Mouse (Mus musculus): ENCODE results near the gene Edem2. TPM values are rescaled to one million over a fixed set of nuclear protein-coding genes. Genes with fewer than 3 reads are reported as not detected.

The Edem2 gene
- 1 to 10 TPM; 3.7 to 4.2 TPM for total RNA-seq (2021)
- long read RNA-seq, experiment 1, transcript Edem2-201 (11 exons, 2,290 nt): major isoform, 6 of 10 reads
- long read RNA-seq, experiment 1, partial matches to known transcripts: 4 of 10 reads
- long read RNA-seq, experiment 1, other reads (novel, unspliced or antisense): 0 of 10 reads
- long read RNA-seq, experiment 2, transcript Edem2-201 (11 exons, 2,290 nt): major isoform, 8 of 14 reads
- long read RNA-seq, experiment 2, partial matches to known transcripts: 5 of 14 reads
- long read RNA-seq, experiment 2, other reads (novel, unspliced or antisense): 1 of 14 reads

- intact Hi-C loops (cut with DNase I): no loop called here
- peak; percentile 83 to 90 for DNase-seq
Observed at GRCm38 (mm10) chr2:155729158-155729645, at the start of gene Edem2. Gene Edem2, minus strand, starts transcription at chr2:155729475.

GRCm38 (mm10) chr2:155779066-155779465, 49.8 kb upstream of the Edem2 start:
- no peak for DNase-seq
- intact Hi-C loops (cut with DNase I): no loop called here

- DNase-seq: no peak
- intact Hi-C loops (cut with DNase I): no loop called here
Observed at GRCm38 (mm10) chr2:155778004-155778403, 48.7 kb upstream of the Edem2 start.

- intact Hi-C loops (cut with DNase I): no loop called here
- no peak for DNase-seq
Observed at GRCm38 (mm10) chr2:155777688-155777985, 48.4 kb upstream of the Edem2 start.

- intact Hi-C loops (cut with DNase I): no loop called here
- no peak for DNase-seq
Observed at GRCm38 (mm10) chr2:155776824-155777687, 47.8 kb upstream of the Edem2 start.

GRCm38 (mm10) chr2:155775685-155776263, 46.5 kb upstream of the Edem2 start:
- peak; percentile 28 to 50 for DNase-seq
- intact Hi-C loops (cut with DNase I): no loop called here

- DNase-seq: no peak
- intact Hi-C loops (cut with DNase I): no loop called here
Observed at GRCm38 (mm10) chr2:155774927-155775684, 45.8 kb upstream of the Edem2 start, which contains the start of gene Mmp24. Gene Mmp24, plus strand, starts transcription at chr2:155775342.

- intact Hi-C loops (cut with DNase I): no loop called here
- no peak for DNase-seq
Observed at GRCm38 (mm10) chr2:155774261-155774926, 45.1 kb upstream of the Edem2 start.

- intact Hi-C loops (cut with DNase I): no loop called here
Observed at GRCm38 (mm10) chr2:155773664-155774063, 44.4 kb upstream of the Edem2 start.

GRCm38 (mm10) chr2:155764679-155765418, 35.6 kb upstream of the Edem2 start:
- peak; percentile 49 to 60 for DNase-seq
- intact Hi-C loops (cut with DNase I): loop anchor here (2.0 to 5.0 kb wide), 3 partner anchors 47 to 103 kb away; no protein-coding TSS in a partner anchor

More at GRCm38 (mm10) chr2:155773664-155774063, 44.4 kb upstream of the Edem2 start:
- no peak for DNase-seq

- no peak for DNase-seq
- intact Hi-C loops (cut with DNase I): no loop called here
Observed at GRCm38 (mm10) chr2:155756855-155757566, 27.7 kb upstream of the Edem2 start.

GRCm38 (mm10) chr2:155755746-155756145, 26.5 kb upstream of the Edem2 start:
- DNase-seq: peak in 1 of 2 experiments; percentile 43
- intact Hi-C loops (cut with DNase I): no loop called here

- peak; percentile 45 to 66 for DNase-seq
- intact Hi-C loops (cut with DNase I): no loop called here
Observed at GRCm38 (mm10) chr2:155751014-155751786, 21.9 kb upstream of the Edem2 start, which contains the start of gene Procr. Gene Procr, plus strand, starts transcription at chr2:155751117.

- intact Hi-C loops (cut with DNase I): no loop called here
- DNase-seq: no peak
Observed at GRCm38 (mm10) chr2:155749394-155749793, 20.1 kb upstream of the Edem2 start.

GRCm38 (mm10) chr2:155745487-155745886, 16.2 kb upstream of the Edem2 start:
- DNase-seq: no peak
- intact Hi-C loops (cut with DNase I): no loop called here

GRCm38 (mm10) chr2:155743351-155743750, 14.1 kb upstream of the Edem2 start:
- intact Hi-C loops (cut with DNase I): no loop called here
- no peak for DNase-seq

GRCm38 (mm10) chr2:155742931-155743337, 13.7 kb upstream of the Edem2 start:
- intact Hi-C loops (cut with DNase I): no loop called here
- DNase-seq: no peak

GRCm38 (mm10) chr2:155742211-155742610, 12.9 kb upstream of the Edem2 start:
- intact Hi-C loops (cut with DNase I): no loop called here
- no peak for DNase-seq

All from gastrocnemius, postnatal 36 days (tissue).